Mouse (Mus musculus) bone marrow, adult 2 months (tissue): ENCODE results near the gene Nr4a2. TPM values are rescaled to one million over a fixed set of nuclear protein-coding genes. Genes with fewer than 3 reads are reported as not detected.

Experiments used
- H3K27ac ChIP-seq: fragments of 200-500 bp; 2 replicates; pipeline ENCODE4 v1.5.1; 2012; ENCODE audit warnings: low read depth, mild to moderate bottlenecking, control low read depth, inconsistent platforms, low read length; ENCODE audit not compliant: control insufficient read depth, poor library complexity, insufficient read depth
- H3K4me1 ChIP-seq: fragments of 200-500 bp; 2 replicates; pipeline ENCODE4 v1.6.1; 2011; ENCODE audit warnings: low read length; ENCODE audit not compliant: control insufficient read depth, insufficient read depth
- H3K4me3 ChIP-seq: fragments of 200-500 bp; replicated peaks from 2 replicates; pipeline ENCODE3; 2011; ENCODE audit warnings: mild to moderate bottlenecking, low read depth, low read length, control low read depth; ENCODE audit not compliant: control insufficient read depth
- CTCF ChIP-seq: fragments of 200-500 bp; IDR thresholded peaks from 2 replicates; pipeline ENCODE4 v1.5.1; 2011; ENCODE audit warnings: low read length, control low read depth; ENCODE audit not compliant: control insufficient read depth, insufficient read depth
- POLR2A ChIP-seq: fragments of 200-500 bp; IDR thresholded peaks from 2 replicates; pipeline ENCODE4 v1.6.1; 2011; ENCODE audit warnings: low read depth, mild to moderate bottlenecking, control low read depth, low read length, borderline replicate concordance; ENCODE audit not compliant: control insufficient read depth
- WGBS: fragments of 180-500 bp; shearing (Covaris S2); methylation state at CpG from one replicate; pipeline ENCODE4 v1.1.7; 2018; 5-methylcytosine and 5-hydroxymethylcytosine counted together
- polyA plus RNA-seq: library from polyadenylated mRNA; stranded (reverse); fragments of >200 nt; gene quantifications from 2 replicates; pipeline ENCODE4 v1.2.4, GENCODE M21; 2011; ENCODE audit warnings: low replicate concordance; ENCODE audit not compliant: missing spikeins, insufficient read depth, insufficient read length

Gene Nr4a2
- polyA plus RNA-seq, 1 experiment, result 3.8 TPM

GRCm38 (mm10) chr2:57125891-57126290 lies 2.1 kb upstream of the Nr4a2 start:
- 43% methylated on average over 6 of the region's 6 CpGs for WGBS

DNA sequence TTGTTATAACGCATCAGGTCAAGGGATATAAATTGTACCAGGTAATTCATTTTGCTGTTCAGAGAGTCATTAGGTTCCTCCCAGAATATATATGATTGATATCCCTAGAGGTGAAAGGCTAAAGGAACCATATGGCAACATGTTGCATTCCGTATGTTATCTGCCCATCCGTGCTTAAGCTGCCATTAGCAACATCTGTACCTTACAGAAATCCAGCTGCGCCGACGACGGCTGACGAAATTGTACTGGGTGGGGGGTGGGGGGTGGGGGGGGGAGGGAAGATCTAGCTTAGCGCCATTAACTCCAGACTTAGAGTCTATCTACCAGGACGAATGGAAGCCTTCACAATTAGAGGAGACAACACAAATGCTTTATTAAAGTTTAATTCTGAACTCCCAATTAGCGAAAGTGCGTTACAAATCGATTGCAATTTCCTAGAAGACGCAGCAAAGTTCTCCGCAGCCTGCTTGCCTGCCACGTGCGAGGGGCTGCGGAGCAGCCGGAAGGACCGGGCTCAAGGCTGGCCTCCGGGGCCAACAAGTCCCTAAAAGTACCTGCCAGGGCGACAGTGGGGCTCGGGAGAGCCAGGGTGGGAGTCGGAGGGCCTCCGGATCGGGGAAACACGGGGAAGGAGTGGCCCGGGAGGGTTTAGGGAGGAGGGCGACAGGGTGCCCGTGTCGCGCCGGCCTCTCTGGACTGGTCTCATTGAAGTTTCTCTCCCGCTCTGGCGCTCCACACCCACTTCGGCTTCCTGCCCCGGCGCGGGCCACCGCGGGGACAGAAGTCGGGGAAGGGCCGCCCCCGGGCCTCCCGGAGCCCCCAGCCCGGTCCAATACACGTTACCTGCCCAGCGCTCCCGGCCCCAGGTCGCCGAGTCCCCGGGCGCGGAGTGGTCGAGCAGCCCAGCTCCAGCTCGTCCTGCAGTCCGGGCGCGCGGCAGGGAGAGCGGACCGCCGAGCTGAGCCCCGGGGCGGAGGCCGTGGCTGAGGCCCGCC lies 520 bp downstream of the Nr4a2 start:
- WGBS, result under 1% methylated on average over 56 of the region's 67 CpGs
- no peaks in the 10 kb centered on the region for H3K4me1 ChIP-seq
- peak overlapping the region; percentile 74; the same call in 1 of the 2 replicates for H3K27ac ChIP-seq
- TF ChIP-seq POLR2A (no peak), CTCF (no peak)
- peak overlapping the region; percentile 77 for H3K4me3 ChIP-seq

More at GRCm38 (mm10) chr2:57125891-57126290, 2.1 kb upstream of the Nr4a2 start:
- Histone ChIP-seq H3K4me3 (no peak overlapping the region), H3K4me1 (no peaks in the 10 kb centered on the region), H3K27ac (no peak overlapping the region)
- TF ChIP-seq CTCF (no peak), POLR2A (no peak)

DNA sequence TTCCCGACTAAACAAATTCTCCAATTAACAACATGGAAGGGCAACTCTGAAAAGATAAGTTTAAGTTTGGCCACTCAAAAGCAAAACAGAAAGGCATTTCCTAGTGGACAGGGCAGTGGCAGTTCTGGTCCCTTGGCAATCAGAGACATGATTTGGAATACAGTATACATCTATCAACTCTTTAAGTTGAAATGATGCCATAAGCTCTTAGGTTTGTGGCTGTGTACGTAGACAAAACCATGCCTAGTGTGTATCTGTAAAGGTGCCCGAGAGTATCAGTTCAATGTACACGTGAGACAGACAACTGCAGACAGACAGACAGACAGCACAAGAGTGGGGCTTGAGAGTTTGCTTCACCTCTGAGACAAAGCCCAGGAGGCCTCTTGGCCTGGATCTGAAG lies 2.7 kb downstream of the Nr4a2 start:
- TF ChIP-seq POLR2A (no peak), CTCF (no peak)
- Histone ChIP-seq H3K4me1 (no peaks in the 10 kb centered on the region), H3K27ac (no peak overlapping the region), H3K4me3 (no peak overlapping the region)
- WGBS, result 80% methylated on average over 4 of the region's 4 CpGs

- Histone ChIP-seq H3K4me3 (no peak overlapping the region), H3K27ac (no peak overlapping the region), H3K4me1 (no peaks in the 10 kb centered on the region)
- TF ChIP-seq CTCF (peak; percentile 28), POLR2A (no peak)
- 2% methylated on average over 13 of the region's 13 CpGs for WGBS
These were observed 6.4 kb downstream of the Nr4a2 start for GRCm38 (mm10) chr2:57117201-57117951.

DNA sequence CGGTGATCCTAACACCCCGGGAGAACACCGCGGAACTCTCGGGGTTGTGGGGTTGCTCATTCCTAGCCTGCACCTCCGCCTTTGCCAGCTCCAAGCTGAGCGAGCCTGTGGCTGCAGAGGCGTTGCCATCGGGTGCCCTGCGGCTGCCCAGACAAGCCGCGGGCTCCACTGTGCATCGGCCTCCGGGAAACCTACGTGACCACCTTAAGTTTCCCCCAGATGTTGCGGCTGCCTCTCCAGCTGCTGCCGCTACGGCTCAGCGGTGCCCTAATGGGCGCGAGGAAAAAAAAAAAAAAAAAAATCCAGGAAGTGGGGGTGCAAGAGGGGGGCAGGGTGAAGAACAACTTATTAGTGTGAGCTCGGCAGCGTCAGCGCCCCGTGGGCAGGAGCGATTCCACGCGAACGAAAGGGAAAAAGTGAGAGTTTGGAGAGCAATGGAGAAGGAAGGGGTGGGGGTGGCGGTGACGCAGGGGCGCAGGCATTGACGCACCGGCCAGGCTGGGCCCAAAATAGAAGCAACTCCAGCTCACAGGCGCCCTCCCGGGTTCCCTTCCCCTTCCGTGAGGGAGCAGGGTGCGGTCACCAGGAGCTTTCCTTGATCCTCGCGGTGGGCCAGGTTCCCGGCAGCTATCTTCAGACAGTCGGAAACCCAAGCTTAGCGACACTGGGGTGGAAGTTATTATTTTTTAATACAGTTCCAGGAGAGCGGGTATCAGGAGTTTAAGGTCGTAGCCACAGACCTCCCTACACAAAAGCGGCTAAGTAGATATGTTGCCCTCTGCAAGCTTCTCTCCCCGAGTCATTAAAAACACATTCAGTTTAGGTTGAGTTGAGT lies 7.2 kb downstream of the Nr4a2 start:
- no peak overlapping the region for H3K27ac ChIP-seq
- no peak for TF ChIP-seq CTCF
- no peak for TF ChIP-seq POLR2A

GRCm38 (mm10) chr2:57115864-57116365 lies 7.9 kb downstream of the Nr4a2 start:
- 2% methylated on average over 20 of the region's 28 CpGs for WGBS
- Histone ChIP-seq H3K27ac (no peak overlapping the region), H3K4me3 (peak overlapping the region; percentile 61), H3K4me1 (no peaks in the 10 kb centered on the region)
- no peak for TF ChIP-seq POLR2A
- TF ChIP-seq CTCF, result no peak

More for the DNA sequence above, 7.2 kb downstream of the Nr4a2 start:
- Histone ChIP-seq H3K4me3 (peak overlapping the region; percentile 61), H3K4me1 (no peaks in the 10 kb centered on the region)
- 0% methylated on average over 47 of the region's 47 CpGs for WGBS

DNA sequence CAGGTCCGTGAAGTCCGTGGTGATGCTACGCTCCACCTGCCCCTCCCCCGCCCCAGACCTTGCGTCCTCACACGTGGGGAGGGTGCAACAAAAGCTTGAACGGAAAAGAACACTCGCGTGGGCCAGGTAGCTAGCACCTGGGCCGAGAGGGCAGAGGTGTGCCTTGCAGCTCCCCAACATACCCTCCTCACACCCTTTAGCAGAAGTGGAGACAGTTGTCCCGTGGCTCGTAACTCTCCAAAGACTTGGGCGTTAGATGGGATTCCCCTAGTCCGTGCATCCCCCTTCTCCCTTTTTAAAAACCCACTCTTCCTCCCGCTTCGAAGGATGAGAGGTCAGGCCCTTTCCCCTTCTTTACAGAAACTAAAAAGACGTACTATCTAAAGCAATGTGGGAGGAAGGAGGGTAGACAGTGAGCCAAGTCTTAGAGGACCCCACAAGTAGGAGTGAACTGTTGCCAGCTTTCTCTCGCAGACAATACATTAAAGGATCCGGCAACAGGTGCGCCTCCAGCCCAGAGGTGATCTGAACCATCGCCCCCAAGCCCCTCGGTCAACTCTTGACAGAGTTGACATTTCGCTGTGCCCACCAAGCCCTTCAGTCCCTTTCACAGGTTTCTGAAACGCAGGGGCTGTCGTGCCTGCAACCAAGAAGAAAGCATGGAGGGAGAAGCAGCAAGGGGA lies 8.5 kb downstream of the Nr4a2 start:
- Histone ChIP-seq H3K27ac (no peak overlapping the region), H3K4me1 (no peaks in the 10 kb centered on the region), H3K4me3 (peak overlapping the region; percentile 61)
- WGBS, result 1% methylated on average over 25 of the region's 25 CpGs
- no peak for TF ChIP-seq CTCF
- no peak for TF ChIP-seq POLR2A
